Mouse (Mus musculus) cerebellum, adult 2 months (tissue): ENCODE measurements around the gene Klra8.

Experiments used
- CTCF ChIP-seq: fragments of 200-500 bp; IDR thresholded peaks from 2 replicates; pipeline ENCODE4 v1.5.1; 2011; ENCODE audit warnings: low read depth, mild to moderate bottlenecking, control low read depth, low read length, moderate library complexity, borderline replicate concordance; ENCODE audit not compliant: insufficient read depth
- POLR2A ChIP-seq: fragments of 200-500 bp; IDR thresholded peaks from 2 replicates; pipeline ENCODE4 v1.6.1; 2011; ENCODE audit warnings: low read length, control low read depth, borderline replicate concordance; ENCODE audit not compliant: insufficient read depth

DNA sequence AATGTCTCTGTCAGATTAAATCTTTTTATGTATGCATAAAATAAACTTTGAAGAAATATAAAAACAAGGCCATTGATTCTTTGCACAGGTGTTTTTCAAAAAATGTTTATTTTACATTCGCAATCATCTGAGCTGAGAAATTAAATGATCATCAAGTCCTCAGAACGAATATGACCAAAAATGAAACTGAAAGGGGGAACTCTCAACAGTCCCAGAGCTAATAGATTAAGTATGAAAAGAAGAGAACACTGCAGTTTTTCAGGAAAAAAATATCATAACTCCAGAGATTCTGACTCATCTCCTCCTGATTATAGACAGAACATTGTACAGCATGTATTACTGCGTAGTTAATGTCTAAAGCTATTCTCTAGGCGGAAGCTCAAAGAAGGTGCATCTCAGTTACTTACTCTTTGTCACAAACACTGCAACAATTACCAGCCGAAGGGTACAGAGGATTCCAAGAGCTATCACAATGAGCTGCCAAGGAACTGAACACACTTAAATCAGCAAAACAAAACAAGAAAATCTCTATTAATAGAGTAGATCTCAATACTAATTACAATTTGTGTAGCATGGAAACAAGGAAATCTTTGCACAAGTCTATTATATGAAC is 37.3 kb downstream of the Klra8 start:
- TF ChIP-seq CTCF, result no peak
- TF ChIP-seq POLR2A, result no peak
